Mouse (Mus musculus): Measurements from ENCODE around the gene Actn2.

Actn2 gene

DNA sequence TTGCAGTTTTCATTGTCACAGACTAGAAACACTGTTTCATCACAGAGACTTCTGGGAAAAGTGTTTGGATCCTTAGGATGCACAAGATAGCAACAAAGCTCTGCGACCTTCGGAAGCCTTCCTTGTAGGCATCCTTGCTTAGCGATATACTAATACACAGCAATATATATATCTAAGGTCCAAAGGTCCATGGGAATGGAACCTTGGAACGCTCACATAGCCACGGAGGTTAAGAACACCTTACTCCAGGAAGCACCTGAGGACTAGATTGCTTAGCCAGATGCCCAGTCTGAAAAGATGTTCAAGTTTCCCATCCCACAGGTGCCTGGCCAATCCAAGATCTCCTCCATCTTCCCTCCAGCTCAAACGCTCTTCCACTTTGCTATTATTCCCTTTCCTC is 26.4 kb downstream of the Actn2 start:
- no peak for DNase-seq

DNA sequence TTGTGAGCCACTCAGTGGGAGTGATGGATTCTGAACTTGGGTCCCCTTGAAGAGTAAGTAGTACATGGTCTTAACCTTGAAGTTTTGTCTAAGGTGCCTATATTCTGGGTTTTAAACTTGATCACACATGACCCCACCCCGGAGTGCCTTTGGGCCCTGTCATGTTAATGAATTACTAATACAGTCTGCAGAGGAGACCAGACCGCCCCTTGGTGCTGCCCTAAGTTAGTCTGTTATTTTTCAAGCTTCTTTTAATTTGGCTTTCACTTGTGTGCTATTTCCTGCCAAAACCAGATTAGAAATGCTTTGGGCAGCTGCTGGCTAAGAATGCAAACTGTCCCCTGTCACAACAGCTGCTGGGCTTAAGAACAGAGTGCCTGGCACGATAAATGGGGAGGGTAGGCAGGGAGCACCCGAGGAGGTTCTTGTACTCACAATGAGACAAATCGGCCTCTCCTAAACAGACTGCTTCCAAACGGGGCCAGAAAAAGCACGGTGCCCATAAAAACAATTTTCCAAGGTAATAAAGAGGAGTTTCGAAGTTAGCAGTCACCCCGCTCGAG is 28.5 kb downstream of the Actn2 start:
- no peak for DNase-seq

DNA sequence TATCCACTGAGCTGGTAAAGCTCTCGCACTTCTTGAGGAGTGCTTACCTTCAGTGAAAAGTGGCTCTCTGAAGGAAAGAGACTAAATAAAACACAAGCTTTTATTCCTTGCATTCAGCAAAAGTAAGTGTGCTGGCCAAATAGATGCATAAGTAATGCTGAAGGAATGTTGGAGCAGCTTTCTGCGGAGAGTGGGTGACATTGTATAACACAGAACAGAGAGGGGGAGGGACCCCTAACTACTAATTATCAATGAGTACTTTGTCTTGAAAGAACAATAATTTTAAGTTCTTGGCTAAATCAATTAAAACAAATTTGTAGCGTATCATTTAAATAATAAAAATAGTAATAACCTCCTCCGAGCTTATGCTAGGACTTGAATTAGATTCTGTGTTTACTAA is 29.2 kb downstream of the Actn2 start:
- no peak for DNase-seq

DNA sequence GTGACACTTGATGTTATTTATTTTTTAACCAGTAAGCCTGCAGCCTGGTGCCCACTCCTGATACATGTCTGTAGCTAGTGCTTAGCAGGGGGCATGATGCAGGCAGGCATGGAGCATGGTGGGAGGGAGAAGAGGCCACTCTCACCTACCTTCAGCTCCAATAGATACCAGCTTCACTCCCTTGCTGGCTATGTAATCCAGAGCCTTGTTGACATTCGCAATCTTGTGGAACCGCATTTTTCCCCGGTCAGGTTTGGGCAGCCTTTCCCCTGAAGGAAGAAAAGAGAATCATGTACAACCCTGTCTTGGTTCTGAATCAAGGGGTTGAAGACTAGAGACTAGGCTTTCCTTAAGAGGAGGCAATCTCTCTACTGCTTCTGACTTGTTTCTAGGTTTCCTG is 31.1 kb downstream of the Actn2 start:
- no peak for DNase-seq

DNA sequence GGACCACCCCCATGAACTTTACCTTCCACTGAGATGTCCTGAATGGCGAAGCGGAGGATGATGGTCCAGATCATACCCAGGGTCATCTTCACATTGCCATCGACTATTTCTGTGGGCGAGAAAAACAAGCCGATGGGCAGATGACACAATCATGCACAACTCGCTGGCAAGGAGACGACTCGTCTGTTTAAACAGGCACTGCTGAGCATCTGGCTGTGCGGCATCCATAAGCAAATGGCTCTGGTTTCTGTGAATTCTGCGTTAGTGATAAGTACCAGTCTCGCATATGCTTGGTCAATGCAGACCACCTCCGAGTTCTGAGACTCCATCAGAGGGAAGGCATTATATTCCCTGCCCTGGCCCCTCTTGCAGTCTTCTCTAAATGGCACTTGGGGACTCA is 31.7 kb downstream of the Actn2 start:
- DNase-seq = no peak

DNA sequence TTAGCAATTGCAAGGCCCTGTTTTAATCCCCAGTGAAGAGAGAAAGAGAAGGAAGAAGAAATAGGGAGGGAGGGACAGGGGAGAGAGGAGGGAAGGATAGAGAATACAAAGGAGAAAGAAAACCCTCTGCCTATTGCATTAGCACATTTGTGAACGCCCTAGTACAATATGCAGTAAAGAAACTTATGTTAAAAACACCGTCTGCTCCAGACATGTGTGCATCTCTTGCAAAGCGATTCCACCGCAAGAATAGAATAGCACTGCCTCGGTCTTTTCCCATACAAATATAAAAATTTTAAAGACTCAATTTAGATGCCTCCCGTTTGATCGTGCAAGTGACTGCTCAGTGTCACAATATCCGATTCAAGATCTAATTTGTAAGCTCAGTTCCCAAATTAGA is 32.1 kb downstream of the Actn2 start:
- no peak for DNase-seq

DNA sequence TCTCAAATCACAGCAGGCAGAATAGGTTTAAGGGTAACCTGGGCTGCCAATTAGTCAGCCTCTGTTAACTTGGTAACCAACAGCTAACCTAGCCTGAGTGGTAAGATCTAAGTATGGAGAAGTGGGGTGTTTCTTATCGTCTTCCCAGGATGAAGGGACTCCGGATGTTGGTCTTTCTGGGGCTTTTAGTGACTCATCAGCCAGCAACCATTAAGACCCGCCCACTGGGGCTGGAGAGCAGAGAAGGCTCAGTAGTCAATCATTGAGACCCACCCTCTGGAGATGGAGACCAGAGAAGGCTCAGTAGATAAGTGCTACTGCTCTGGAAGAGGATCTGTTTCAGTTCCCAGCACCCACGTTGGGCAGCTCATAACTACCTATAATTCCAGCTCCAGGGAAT is 33.3 kb downstream of the Actn2 start:
- no peak for DNase-seq

DNA sequence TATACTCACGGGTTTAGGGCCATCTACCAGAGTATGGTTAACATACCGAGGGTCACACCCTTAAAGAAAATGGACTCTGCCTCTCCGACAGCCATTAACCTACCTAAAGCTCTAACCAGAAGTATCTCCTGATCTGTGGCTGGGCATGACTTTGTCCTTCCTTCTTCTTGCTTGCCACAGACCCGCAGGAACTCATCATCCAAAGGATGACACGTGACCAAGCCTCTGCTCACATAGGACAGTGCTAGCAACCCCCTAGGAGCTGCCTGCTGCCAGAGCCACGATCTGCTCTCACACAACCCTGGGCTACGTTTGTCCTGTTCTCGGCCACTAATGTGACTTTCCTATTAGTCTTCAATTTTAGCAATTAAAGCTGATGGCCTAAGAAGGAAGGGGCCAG is 35.0 kb downstream of the Actn2 start:
- DNase-seq = no peak

DNA sequence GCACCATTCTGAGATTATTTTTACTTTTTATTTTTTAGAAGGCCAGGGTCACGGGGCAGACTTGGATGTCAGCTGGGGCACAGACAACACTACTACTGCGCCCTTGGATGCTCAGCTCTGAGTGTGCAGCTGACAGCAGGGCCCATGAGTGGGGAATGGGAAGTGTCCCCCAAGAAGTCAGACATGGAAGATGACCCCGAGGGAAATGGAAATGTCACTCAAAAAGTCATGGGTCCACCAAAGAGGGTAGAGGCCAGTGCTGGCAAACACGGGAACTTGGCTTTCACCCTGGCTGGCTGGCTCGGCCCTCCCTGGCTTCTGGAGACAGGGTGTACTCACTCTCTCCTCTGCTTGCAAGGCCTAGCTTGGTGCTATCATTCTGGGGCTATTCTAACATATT is 35.6 kb downstream of the Actn2 start:
- DNase-seq = no peak

DNA sequence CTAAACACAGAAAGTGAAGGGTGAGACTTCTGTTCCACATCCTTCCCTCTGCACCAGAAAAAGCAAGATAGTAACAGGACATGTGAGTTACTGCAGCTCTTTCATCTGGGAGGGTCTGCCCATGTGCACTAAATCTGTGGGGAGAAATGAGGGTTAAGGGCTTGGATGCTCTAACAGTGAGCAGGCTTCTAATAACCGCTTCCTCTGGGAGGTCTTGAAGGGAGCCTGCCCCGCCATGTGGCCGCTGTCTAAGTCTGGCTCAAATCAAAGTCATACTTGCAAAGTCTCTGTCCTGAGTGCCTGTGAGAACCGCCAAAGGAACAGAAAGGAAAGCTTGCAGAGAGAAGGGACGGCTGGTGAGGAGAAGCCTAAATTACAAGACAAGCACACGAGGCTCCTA is 42.8 kb downstream of the Actn2 start:
- no peak for DNase-seq

DNA sequence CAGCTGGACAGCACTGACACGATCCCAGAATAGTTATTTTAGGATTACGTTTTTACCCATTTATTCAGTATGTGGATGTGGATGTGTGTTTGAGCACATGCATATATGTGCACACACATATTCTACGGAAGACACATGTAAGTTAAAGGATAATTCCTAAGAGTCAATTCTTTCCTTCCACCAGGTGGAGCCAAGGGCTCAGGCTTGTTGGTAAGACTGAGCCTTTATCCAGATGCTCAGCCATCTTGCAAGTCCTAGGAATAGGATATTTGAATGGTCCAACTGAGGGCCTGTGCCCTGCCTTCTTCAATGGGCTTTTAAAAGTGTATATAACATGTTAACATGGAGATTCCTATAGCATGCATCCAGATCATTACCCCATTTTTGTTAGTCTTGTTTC is 43.9 kb downstream of the Actn2 start:
- peak; percentile 13 for DNase-seq

DNA sequence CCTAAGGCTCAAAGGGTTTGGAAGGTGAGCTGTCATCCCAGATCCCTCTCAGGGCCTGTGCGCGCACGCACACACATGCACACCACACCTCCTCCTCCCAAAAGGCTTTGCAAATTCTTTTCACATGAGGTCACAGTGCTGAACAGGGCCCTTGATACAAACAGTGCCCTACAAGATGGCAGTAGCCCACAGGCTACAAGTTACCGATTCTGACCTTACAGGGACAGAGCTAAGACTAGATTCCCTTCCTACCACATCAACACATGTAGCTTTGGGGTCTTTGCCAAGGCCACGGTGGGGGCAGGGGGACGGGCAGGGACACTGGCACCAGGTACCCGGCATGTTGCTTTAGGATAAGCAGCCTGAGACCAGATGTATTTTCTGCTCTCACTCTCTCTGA is 46.8 kb downstream of the Actn2 start:
- no peak for DNase-seq

DNA sequence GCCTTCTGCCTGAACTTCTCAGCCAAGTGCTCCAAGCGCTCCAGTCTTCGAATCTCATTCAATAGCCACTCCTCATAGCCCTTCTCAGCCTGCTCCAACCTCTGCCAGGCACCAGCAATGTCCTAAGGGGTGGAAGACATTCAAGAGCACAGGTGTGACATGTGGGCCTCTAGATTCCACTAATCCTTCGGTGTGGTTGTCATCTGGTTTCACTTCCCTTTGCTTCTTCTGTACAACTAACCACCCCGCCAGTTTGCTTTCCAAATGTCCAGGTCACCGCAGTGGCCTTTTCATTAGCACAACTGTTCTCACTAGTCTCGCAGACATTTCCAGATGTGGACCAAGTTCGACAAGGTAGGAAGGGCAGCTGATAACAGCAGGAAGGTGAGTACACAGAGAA is 49.9 kb downstream of the Actn2 start:
- no peak for DNase-seq

DNA sequence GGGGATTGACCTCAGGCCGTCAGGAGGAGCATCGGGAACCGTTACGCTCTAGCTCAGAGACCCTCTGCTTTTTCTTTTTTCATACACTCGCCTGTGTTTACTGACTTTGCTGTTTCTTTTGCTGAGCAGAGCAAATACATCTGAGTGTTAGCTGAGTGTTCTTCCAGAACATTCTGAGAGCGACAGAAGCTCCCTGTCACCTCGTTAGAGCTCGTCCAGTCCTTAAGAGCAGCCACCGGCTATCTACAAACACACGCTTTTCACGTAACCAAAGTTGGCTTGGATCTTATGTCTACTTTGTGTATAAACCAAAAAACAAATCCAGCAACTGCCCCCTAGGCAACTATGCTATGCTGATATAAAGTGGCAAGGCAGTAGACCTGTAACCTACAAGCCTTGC is 56.0 kb downstream of the Actn2 start:
- DNase-seq = no peak

DNA sequence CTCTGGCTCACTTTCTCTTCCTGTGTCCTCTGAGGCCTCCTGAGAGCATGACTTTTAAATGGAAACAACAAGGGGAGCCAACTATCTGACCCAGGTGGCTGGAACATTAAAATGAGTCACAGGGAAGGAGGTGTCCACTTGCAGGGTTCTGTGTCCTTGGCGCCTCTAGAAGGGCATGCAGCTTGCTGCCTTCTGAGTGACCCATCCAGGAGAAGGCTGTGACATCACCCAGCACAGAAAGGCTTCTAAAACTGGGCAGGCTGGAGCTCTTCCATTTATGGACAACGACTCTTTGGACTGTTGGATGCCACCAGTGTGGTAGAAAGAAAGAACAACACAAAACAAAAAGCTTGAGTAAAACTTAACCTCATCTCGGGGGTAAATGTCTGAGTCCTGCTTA is 56.7 kb downstream of the Actn2 start:
- DNase-seq = no peak

DNA sequence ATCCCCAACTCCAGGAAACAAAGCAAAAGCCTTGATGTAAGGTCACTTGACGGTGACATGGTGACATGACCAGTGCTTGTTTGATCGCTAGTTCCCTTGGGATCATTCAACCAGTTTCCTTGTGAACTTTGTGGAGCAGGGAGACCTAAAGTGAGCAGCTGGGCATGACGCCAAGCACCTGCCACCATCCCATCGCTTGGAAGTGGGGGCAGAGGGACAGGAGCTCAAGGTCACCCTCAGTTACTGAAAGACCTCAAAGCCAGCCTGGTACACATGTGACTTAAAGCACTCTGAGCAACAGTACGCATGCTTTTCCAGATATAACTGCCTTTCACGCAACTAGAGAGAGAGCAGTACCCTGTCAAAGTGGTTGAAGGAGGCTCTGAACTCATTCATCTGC is 65.8 kb downstream of the Actn2 start:
- no peak for DNase-seq

DNA sequence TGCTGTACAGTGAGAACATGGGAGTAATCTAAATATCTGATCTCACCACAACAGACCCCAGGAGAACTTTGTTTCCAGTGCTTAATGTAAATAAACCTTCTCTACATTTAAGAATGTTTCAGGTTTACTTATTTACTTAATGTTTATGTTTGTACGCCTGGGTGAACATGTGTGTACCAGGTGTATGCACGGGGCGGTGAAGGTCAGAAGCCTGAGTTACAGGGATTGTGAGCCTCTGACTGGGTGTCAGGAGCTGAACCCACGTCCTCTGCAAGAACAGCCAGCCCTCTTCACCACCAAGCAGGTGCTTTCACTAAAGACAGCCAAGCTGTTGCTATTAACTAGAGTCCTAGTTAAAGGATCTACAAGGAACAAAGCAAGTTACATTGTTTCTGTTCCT is 66.3 kb downstream of the Actn2 start:
- DNase-seq = no peak

DNA sequence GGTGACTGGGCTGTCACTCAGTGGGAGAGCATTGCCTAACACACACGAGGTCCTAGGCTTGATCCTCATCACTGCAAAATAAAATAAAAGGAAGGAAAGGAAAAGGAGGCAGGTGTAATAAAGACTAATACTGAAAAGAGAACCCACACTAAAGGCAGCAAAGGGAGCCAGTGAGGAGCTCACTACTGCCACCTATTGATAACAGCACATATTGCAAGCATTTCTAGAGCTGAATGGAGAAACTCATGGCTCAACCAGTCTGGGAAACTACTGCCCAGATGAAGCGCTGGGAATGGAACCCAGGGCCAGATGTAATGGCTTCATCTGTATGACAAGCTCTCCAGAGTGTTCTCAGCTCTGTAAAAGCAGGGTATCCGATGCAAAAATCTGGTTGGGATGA is 67.6 kb downstream of the Actn2 start:
- DNase-seq = no peak

DNA sequence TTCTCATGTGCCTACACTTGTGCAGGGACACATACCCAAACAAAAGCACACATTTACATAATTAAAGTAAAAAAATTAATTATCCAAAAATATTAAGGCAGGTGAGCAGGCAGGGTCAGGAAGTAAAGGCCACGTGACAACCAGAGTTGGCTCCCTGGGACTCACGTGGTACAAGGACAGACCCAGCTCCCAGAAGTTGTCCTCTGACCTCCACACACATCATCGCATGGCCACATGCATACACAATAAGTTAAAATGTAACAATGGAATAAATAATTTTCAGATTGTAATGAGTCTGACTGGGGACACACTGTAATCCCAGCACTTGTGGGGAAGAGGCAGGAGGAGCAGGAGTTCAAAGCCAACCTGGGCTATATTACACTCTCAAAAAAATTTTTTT is 72.6 kb downstream of the Actn2 start:
- DNase-seq = no peak

DNA sequence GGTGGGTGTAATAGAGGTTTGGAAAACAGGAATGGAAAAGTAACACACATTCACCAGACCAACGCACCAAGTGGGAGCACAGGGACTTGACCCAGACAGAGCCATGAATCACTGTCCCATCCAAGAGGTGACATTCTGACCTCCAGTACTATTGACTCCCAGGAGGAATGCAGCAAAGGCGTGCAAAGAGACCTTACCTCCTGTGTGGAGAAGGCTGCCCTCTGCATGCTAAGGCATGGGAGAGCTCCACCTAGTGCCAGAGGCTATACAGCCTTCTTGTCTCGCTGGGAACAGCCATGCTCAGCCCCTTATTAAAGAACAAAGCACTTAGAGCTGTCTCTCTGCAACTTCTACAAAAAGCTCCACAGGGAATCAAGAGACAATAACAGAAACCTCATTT is 73.5 kb downstream of the Actn2 start:
- no peak for DNase-seq

DNA sequence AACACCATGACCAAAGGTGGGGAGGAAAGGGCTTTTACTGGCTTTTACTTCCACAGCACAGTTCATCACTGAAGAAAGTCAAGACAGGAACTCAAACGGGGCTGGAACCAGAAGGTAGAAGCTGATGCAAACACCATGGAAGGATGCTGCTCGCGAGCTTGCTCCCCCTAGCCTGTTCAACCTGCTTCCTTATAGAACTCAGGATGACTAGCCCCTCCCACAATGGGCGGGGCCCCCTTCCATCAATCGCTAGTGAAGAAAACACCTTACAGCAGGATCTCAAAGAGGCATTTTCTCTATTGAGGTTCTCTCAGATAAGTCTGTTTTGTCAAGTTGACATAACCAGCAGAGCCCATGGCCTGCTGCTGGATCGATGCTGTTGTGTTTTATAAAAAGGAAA is 76.6 kb downstream of the Actn2 start:
- DNase-seq = no peak

DNA sequence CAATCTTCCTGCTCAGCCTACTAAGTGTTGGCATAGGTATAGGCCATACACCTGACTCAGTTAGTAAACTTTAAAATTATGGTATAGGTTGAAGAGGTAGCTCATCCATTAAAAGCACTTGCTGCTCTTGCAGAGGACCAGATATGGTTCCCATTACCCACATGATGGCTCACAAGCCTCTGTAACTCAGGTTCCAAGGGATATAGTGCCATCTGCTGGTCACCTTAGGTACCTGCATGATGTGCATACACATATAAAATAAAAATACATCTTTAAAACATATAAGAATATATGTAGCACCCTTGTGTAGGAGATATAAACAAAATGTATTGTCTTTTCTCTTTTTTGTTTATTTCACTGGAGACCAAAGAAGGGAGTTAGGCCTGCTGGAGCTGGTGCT is 79.1 kb downstream of the Actn2 start:
- DNase-seq = no peak

DNA sequence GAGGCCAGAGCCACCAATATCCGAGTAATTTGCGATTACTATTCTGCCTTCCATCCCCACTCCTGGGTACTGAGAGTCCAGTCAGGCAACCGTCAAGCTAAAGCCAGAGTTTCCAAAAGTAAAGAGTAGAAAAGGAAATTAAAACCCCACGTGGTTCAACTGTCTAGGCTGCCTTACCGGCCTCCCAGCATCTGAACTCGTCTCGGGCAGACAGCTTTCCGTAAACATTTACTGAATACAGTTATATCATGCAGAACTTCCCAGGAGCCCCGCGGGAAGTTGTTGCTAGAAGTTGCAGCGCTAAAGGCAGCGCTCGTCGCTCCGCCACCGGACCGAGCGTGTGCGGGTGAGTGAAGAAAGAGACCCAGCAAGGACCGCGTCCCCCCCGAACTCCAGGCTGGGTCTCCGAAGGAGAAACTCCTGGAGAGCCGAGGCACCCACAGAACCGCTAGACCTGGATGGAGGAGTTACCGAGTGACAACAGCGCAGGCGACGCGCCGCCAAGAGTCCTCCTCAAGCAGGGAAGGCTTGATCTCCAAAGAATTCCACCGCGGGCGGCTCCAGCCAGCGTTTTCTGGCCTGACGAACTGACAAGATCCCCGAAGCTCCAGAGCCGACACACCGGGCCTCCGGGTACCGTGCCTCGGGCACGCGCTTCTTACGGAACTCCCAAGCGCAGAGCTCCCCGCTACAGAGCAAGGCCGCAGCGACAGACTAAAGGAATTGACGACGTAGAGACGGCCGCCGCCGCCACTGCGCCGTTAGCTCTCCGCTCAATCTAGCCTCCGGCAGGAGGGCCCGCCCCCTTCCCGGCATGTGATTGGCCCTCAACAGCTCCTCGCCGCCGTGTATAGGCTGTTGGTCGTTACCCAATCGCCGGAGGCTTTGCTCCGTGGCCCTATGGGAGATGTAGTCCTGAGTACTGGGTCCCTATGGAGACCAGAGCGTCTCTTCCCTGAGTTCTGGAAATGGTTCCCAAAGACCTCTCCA is 82.9 kb downstream of the Actn2 start, which contains the start of gene Mtr:
Gene Mtr, minus strand, starts transcription at position 723 of the 990 bp plus-strand sequence.
- DNase-seq = peak; percentile 94

DNA sequence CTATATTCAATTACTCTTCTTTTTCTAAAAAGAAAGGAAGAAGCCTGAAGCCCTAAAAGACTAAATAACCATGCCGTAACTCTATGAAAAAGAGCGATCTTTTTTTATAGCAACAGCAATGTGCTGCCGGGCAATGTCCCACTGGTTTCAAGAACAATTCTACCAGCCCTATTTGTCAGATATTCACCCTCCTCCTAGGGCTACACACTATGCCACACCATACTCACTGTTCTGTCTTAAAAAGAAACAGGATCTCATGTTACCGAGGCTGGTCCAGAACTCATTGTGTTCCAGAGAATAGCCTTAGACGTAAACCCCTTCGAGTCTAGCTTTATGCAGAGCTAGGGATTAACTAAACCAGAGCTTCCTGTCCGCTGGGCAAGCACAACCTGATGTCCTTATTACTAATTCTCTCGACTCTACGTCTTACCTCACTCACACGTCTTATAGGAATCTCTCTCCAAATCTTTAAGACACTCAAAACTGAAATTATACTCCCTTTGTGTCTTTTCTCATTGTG is 83.6 kb downstream of the Actn2 start:
- no peak for DNase-seq

All from right cerebral cortex, postnatal 25 days (tissue).